Mouse (Mus musculus): ENCODE results near the gene Ptch1. TPM values are rescaled to one million over a fixed set of nuclear protein-coding genes. Genes with fewer than 3 reads are reported as not detected.

Ptch1 gene
- total and polyA plus RNA-seq, 2 experiments from 2014 or later: 2.3 to 10.4 TPM

GRCm38 (mm10) chr13:63487707-63488042 lies 85.7 kb downstream of the Ptch1 start:
- TF ChIP-seq EP300 (IDR thresholded peaks at IDR 0.05; ENCODE audit: low read depth) (no peak), CTCF (IDR thresholded peaks at IDR 0.05; ENCODE audit: low read depth) (no peak)
- H3K27ac ChIP-seq (ENCODE audit: low read depth): no peak overlapping the region
- H3K9me3 ChIP-seq (replicated peaks; ENCODE audit: control insufficient read depth, low read length): no peaks in the 10 kb centered on the region
- DNase-seq (ENCODE audit: low spot score) (no peak), ATAC-seq (ENCODE audit: insufficient read depth, low read depth) (no peak)
- H3K9ac ChIP-seq (replicated peaks; ENCODE audit: low read depth, low read length): no peak overlapping the region
- H3K4me1 ChIP-seq (ENCODE audit: control insufficient read depth, insufficient read depth): no peaks in the 10 kb centered on the region
- no peak overlapping the region for H3K4me2 ChIP-seq (ENCODE audit: low read depth, low read length)
- H3K27me3 ChIP-seq (ENCODE audit: control insufficient read depth, insufficient read depth, low read length): no peaks in the 10 kb centered on the region
- no peak overlapping the region for H3K4me3 ChIP-seq (ENCODE audit: low read depth, low read length)
- H3K36me3 ChIP-seq (replicated peaks; ENCODE audit: control insufficient read depth, insufficient read depth, low read length): no peaks in the 10 kb centered on the region
- WGBS: 62% methylated on average over 7 of the region's 7 CpGs

- 42% methylated on average over 18 of the region's 18 CpGs for WGBS
- no peaks in the 10 kb centered on the region for H3K4me1 ChIP-seq (ENCODE audit: control insufficient read depth, insufficient read depth)
- ATAC-seq (ENCODE audit: insufficient read depth, low read depth) (no peak), DNase-seq (ENCODE audit: low spot score) (no peak)
- H3K27me3 ChIP-seq (ENCODE audit: control insufficient read depth, insufficient read depth, low read length): no peaks in the 10 kb centered on the region
- H3K36me3 ChIP-seq (replicated peaks; ENCODE audit: control insufficient read depth, insufficient read depth, low read length): no peaks in the 10 kb centered on the region
- no peak overlapping the region for H3K4me3 ChIP-seq (ENCODE audit: low read depth, low read length)
- no peaks in the 10 kb centered on the region for H3K9me3 ChIP-seq (replicated peaks; ENCODE audit: control insufficient read depth, low read length)
- H3K9ac ChIP-seq (replicated peaks; ENCODE audit: low read depth, low read length): no peak overlapping the region
- TF ChIP-seq EP300 (IDR thresholded peaks at IDR 0.05; ENCODE audit: low read depth) (no peak), CTCF (IDR thresholded peaks at IDR 0.05; ENCODE audit: low read depth) (no peak)
- H3K27ac ChIP-seq (ENCODE audit: low read depth): no peak overlapping the region
- no peak overlapping the region for H3K4me2 ChIP-seq (ENCODE audit: low read depth, low read length)
Observed at GRCm38 (mm10) chr13:63486791-63487706, 86.3 kb downstream of the Ptch1 start.

GRCm38 (mm10) chr13:63475356-63475755 lies 98.0 kb downstream of the Ptch1 start:
- Histone ChIP-seq H3K4me1 (ENCODE audit: control insufficient read depth, insufficient read depth) (no peaks in the 10 kb centered on the region), H3K36me3 (replicated peaks; ENCODE audit: control insufficient read depth, insufficient read depth, low read length) (no peaks in the 10 kb centered on the region), H3K9me3 (replicated peaks; ENCODE audit: control insufficient read depth, low read length) (no peaks in the 10 kb centered on the region), H3K9ac (replicated peaks; ENCODE audit: low read depth, low read length) (no peak overlapping the region), H3K27me3 (ENCODE audit: control insufficient read depth, insufficient read depth, low read length) (no peaks in the 10 kb centered on the region), H3K4me2 (ENCODE audit: low read depth, low read length) (no peak overlapping the region), H3K27ac (ENCODE audit: low read depth) (no peak overlapping the region), H3K4me3 (ENCODE audit: low read depth, low read length) (no peak overlapping the region)
- DNase-seq (ENCODE audit: low spot score) (no peak), ATAC-seq (ENCODE audit: insufficient read depth, low read depth) (no peak)
- 69% methylated on average over 8 of the region's 8 CpGs for WGBS
- TF ChIP-seq CTCF (IDR thresholded peaks at IDR 0.05; ENCODE audit: low read depth): no peak
- no peak for TF ChIP-seq EP300 (IDR thresholded peaks at IDR 0.05; ENCODE audit: low read depth)

Other genes starting within 250 kb of the Ptch1 start
- 20.8 and 39.5 TPM in 2 replicates for gene Fancc, start 76.3 kb downstream of the Ptch1 start, total RNA-seq (2014; rRNA removed; ENCODE audit: low replicate concordance)
- gene Fancc, start 76.3 kb downstream of the Ptch1 start, polyA plus RNA-seq (2015; fragmentation: Nextera tagmentation; extraction: Ambion mirVana): 7.6 and 8.5 TPM in 2 replicates
- 3.1 and 5.8 TPM in 2 replicates for gene Ercc6l2, start 241.6 kb upstream of the Ptch1 start, total RNA-seq (2014; rRNA removed; ENCODE audit: low replicate concordance)
- gene Ercc6l2, start 241.6 kb upstream of the Ptch1 start, polyA plus RNA-seq (2015; fragmentation: Nextera tagmentation; extraction: Ambion mirVana): 6.2 and 6.9 TPM in 2 replicates